13 mouse cellular contexts compared by ENCODE assay signal in genomic region chr4:91589779-91590178, GRCm38 (mm10).
DNase-seq lines count a peak whose midpoint lies in the region; ATAC-seq lines count a peak whose summit lies in the region.
"Had no signal": no experiment of that assay in that cellular context is flagged by ENCODE, and none has a peak within 500 bp of the region (broad histone marks: within the 10 kb centered on the region; RNA-seq: fewer than 3 reads in every experiment).

No protein-coding gene starts in this region.

- H3K27me3 ChIP-seq in forebrain, embryonic 13.5 days: no peaks in the 10 kb centered on the region
- H3K27me3 ChIP-seq in forebrain, embryonic 11.5 days (ENCODE audit: control insufficient read depth, insufficient read depth, low read length): no peaks in the 10 kb centered on the region
- no peaks in the 10 kb centered on the region for H3K27me3 ChIP-seq in intestine, embryonic 15.5 days (replicated peaks)
- H3K27me3 ChIP-seq: embryonic facial prominence, embryonic 12.5 days had no signal

- H3K4me2 ChIP-seq in forebrain, embryonic 13.5 days: no peak overlapping the region
- no peak overlapping the region for H3K4me2 ChIP-seq in forebrain, embryonic 11.5 days (ENCODE audit: low read depth, low read length, severe bottlenecking)
- no peak overlapping the region for H3K4me2 ChIP-seq in intestine, embryonic 15.5 days (replicated peaks)
- H3K4me2 ChIP-seq: embryonic facial prominence, embryonic 12.5 days had no signal

- DNase-seq in forebrain, embryonic 11.5 days (ENCODE audit: low spot score): no peak
- DNase-seq in right cerebral cortex, adult 2 months (ENCODE audit: low spot score in 2 of 2): peak; percentile 25 to 51
- no peak for DNase-seq in right cerebral cortex, postnatal 14 days
- peak; percentile 48 for DNase-seq in layer of hippocampus, adult 9-11 months
- no peak for DNase-seq in thymus, postnatal 0 days (ENCODE audit: low spot score)
- DNase-seq in heart, adult 9 months (ENCODE audit: low spot score in 2 of 2): no peak
- DNase-seq: adrenal gland, adult 8-10 months; heart, postnatal 4 days; kidney, adult 18-20 months had no signal

- ATAC-seq in forebrain, embryonic 13.5 days: peak; percentile 78
- no peak for ATAC-seq in forebrain, embryonic 11.5 days (replicated peaks; ENCODE audit: low FRiP score)
- no peak for ATAC-seq in intestine, embryonic 15.5 days

- H3K4me3 ChIP-seq in forebrain, embryonic 13.5 days: no peak overlapping the region
- H3K4me3 ChIP-seq in forebrain, embryonic 11.5 days (ENCODE audit: low read depth, low read length): no peak overlapping the region
- no peak overlapping the region for H3K4me3 ChIP-seq in intestine, embryonic 15.5 days (replicated peaks)
- H3K4me3 ChIP-seq: embryonic facial prominence, embryonic 12.5 days; myocyte had no signal

- no peak overlapping the region for H3K27ac ChIP-seq in forebrain, embryonic 13.5 days
- H3K27ac ChIP-seq in forebrain, embryonic 11.5 days (ENCODE audit: low read depth, low read length): no peak overlapping the region
- H3K27ac ChIP-seq in intestine, embryonic 15.5 days: no peak overlapping the region
- H3K27ac ChIP-seq: embryonic facial prominence, embryonic 12.5 days had no signal

- no peaks in the 10 kb centered on the region for H3K36me3 ChIP-seq in forebrain, embryonic 13.5 days (ENCODE audit: poor library complexity, severe bottlenecking)
- H3K36me3 ChIP-seq in forebrain, embryonic 11.5 days (ENCODE audit: control insufficient read depth, insufficient read depth, low read length): no peaks in the 10 kb centered on the region
- H3K36me3 ChIP-seq in intestine, embryonic 15.5 days: no peaks in the 10 kb centered on the region
- H3K36me3 ChIP-seq: embryonic facial prominence, embryonic 12.5 days had no signal

- 80% methylated on average over 3 of the region's 3 CpGs for WGBS in forebrain, embryonic 13.5 days
- WGBS in forebrain, embryonic 11.5 days: 91% methylated on average over 3 of the region's 3 CpGs
- WGBS in intestine, embryonic 15.5 days: 77% methylated on average over 3 of the region's 3 CpGs

- H3K9ac ChIP-seq in forebrain, embryonic 13.5 days: no peak overlapping the region
- no peak overlapping the region for H3K9ac ChIP-seq in forebrain, embryonic 11.5 days (ENCODE audit: low read length)
- H3K9ac ChIP-seq in intestine, embryonic 15.5 days: no peak overlapping the region
- H3K9ac ChIP-seq: embryonic facial prominence, embryonic 12.5 days had no signal

- no peaks in the 10 kb centered on the region for H3K9me3 ChIP-seq in forebrain, embryonic 13.5 days (replicated peaks)
- no peaks in the 10 kb centered on the region for H3K9me3 ChIP-seq in forebrain, embryonic 11.5 days (ENCODE audit: control insufficient read depth, low read length)
- H3K9me3 ChIP-seq in intestine, embryonic 15.5 days: no peaks in the 10 kb centered on the region
- H3K9me3 ChIP-seq: embryonic facial prominence, embryonic 12.5 days had no signal

- no peaks in the 10 kb centered on the region for H3K4me1 ChIP-seq in forebrain, embryonic 13.5 days
- no peaks in the 10 kb centered on the region for H3K4me1 ChIP-seq in forebrain, embryonic 11.5 days (replicated peaks; ENCODE audit: control insufficient read depth, insufficient read depth, low read length)
- H3K4me1 ChIP-seq in intestine, embryonic 15.5 days (replicated peaks): no peaks in the 10 kb centered on the region
- H3K4me1 ChIP-seq: embryonic facial prominence, embryonic 12.5 days had no signal

Comparison
In these comparisons a context has a peak if more than half of its experiments do, and no peak if none do; other contexts are left out.
1. DNase-seq: peak in right cerebral cortex, adult 2 months (2 of 2) and layer of hippocampus, adult 9-11 months (single experiment); none in forebrain, embryonic 11.5 days (single experiment), right cerebral cortex, postnatal 14 days (single experiment), thymus, postnatal 0 days (single experiment) and heart, adult 9 months (0 of 2).